Mouse (Mus musculus) neural tube, embryonic 14.5 days (tissue): Measurements from ENCODE around the gene Trf. TPM values are rescaled to one million over a fixed set of nuclear protein-coding genes. Genes with fewer than 3 reads are reported as not detected.

Experiments used
- polyA plus RNA-seq: library from polyadenylated mRNA; unstranded; fragments of >200 nt; fragmentation: Nextera tagmentation; extraction: Ambion mirVana; gene quantifications from 2 replicates; pipeline ENCODE4 v1.2.1, GENCODE M21; 2014

Gene Trf
- polyA plus RNA-seq, 1 experiment from 2014 or later: 28.0 TPM

Other genes starting within 250 kb of the Trf start
- 1.0 and 3.4 TPM in 2 replicates for gene Slco2a1, start 241.7 kb downstream of the Trf start, polyA plus RNA-seq
- 92.1 and 95.2 TPM in 2 replicates for gene Rab6b, start 118.7 kb downstream of the Trf start, polyA plus RNA-seq
- gene Srprb, start 28.3 kb downstream of the Trf start, polyA plus RNA-seq: 57.3 and 60.6 TPM in 2 replicates
- gene Gm20425, start 137 bp downstream of the Trf start, polyA plus RNA-seq: 0.68 and 2.1 TPM in 2 replicates
- 0.40 and 0.68 TPM in 2 replicates for gene 1300017J02Rik, start 74.6 kb upstream of the Trf start, polyA plus RNA-seq
- 13.7 and 22.0 TPM in 2 replicates for gene Topbp1, start 74.8 kb upstream of the Trf start, polyA plus RNA-seq
- gene Cdv3, start 135.4 kb upstream of the Trf start, polyA plus RNA-seq: 53.1 and 71.5 TPM in 2 replicates
- 1.0 and 2.3 TPM in 2 replicates for gene Bfsp2, start 250.0 kb upstream of the Trf start, polyA plus RNA-seq